Mouse (Mus musculus): Measurements from ENCODE around the gene Olfr157. TPM values are rescaled to one million over a fixed set of nuclear protein-coding genes. Genes with fewer than 3 reads are reported as not detected.
A peak's percentile ranks its signal among the peaks of the same experiment; 100 is the strongest.

The Olfr157 gene
- total and polyA plus RNA-seq, 2 experiments, result not detected

GRCm38 (mm10) chr4:43875160-43875918, 35.3 kb upstream of the Olfr157 start, which contains the start of gene Reck:
Reck (plus strand) TSS chr4:43875530.
- peak within 1 kb of the TSS; percentile 78 for H3K4me3 ChIP-seq (ENCODE audit: insufficient read depth, low read depth, low read length)
- DNase-seq (ENCODE audit: extremely low read depth, low read depth, low spot score), result peak; percentile 31
- no peaks in the 10 kb centered on the region for H3K79me2 ChIP-seq (ENCODE audit: control insufficient read depth, insufficient read depth, low read length)
- peaks cover 2% of the 10 kb centered on the region; the same call in 1 of the 2 replicates for H3K4me1 ChIP-seq (ENCODE audit: control insufficient read depth, insufficient read depth, low read length)
- no peaks in the 10 kb centered on the region for H3K27me3 ChIP-seq (ENCODE audit: control insufficient read depth, insufficient read depth, low read length)
- TF ChIP-seq POLR2A (IDR thresholded peaks at IDR 0.05; ENCODE audit: extremely low read depth, insufficient read depth, low read length) (no peak), CTCF (IDR thresholded peaks at IDR 0.05; ENCODE audit: low read depth, low read length) (no peak)
- WGBS, result 1% methylated on average over 73 of the region's 73 CpGs
- H3K9ac ChIP-seq (ENCODE audit: low read depth, low read length), result peak within 1 kb of the TSS; percentile 74
- no peaks in the 10 kb centered on the region for H3K36me3 ChIP-seq (ENCODE audit: control insufficient read depth, insufficient read depth, low read length)
- peak within 1 kb of the TSS; percentile 30 for H3K27ac ChIP-seq (replicated peaks; ENCODE audit: insufficient read depth, low read depth, low read length)

GRCm38 (mm10) chr4:43874501-43874900, 34.5 kb upstream of the Olfr157 start:
- TF ChIP-seq POLR2A (IDR thresholded peaks at IDR 0.05; ENCODE audit: extremely low read depth, insufficient read depth, low read length) (no peak), CTCF (IDR thresholded peaks at IDR 0.05; ENCODE audit: low read depth, low read length) (no peak)
- Histone ChIP-seq H3K27ac (replicated peaks; ENCODE audit: insufficient read depth, low read depth, low read length) (no peak overlapping the region), H3K9ac (ENCODE audit: low read depth, low read length) (no peak overlapping the region), H3K27me3 (ENCODE audit: control insufficient read depth, insufficient read depth, low read length) (no peaks in the 10 kb centered on the region), H3K4me1 (ENCODE audit: control insufficient read depth, insufficient read depth, low read length) (peaks cover 2% of the 10 kb centered on the region; the same call in 1 of the 2 replicates), H3K79me2 (ENCODE audit: control insufficient read depth, insufficient read depth, low read length) (no peaks in the 10 kb centered on the region), H3K4me3 (ENCODE audit: insufficient read depth, low read depth, low read length) (no peak overlapping the region), H3K36me3 (ENCODE audit: control insufficient read depth, insufficient read depth, low read length) (no peaks in the 10 kb centered on the region)
- 53% methylated on average over 7 of the region's 7 CpGs for WGBS
- no peak for DNase-seq (ENCODE audit: extremely low read depth, low read depth, low spot score)

GRCm38 (mm10) chr4:43869821-43870220, 29.8 kb upstream of the Olfr157 start:
- 90% methylated on average over 10 of the region's 10 CpGs for WGBS

GRCm38 (mm10) chr4:43863298-43863697, 23.3 kb upstream of the Olfr157 start:
- TF ChIP-seq CTCF (IDR thresholded peaks at IDR 0.05; ENCODE audit: low read depth, low read length) (no peak), POLR2A (IDR thresholded peaks at IDR 0.05; ENCODE audit: extremely low read depth, insufficient read depth, low read length) (no peak)
- Histone ChIP-seq H3K27me3 (ENCODE audit: control insufficient read depth, insufficient read depth, low read length) (no peaks in the 10 kb centered on the region), H3K4me3 (ENCODE audit: insufficient read depth, low read depth, low read length) (no peak overlapping the region), H3K27ac (replicated peaks; ENCODE audit: insufficient read depth, low read depth, low read length) (no peak overlapping the region), H3K4me1 (ENCODE audit: control insufficient read depth, insufficient read depth, low read length) (no peaks in the 10 kb centered on the region), H3K79me2 (ENCODE audit: control insufficient read depth, insufficient read depth, low read length) (no peaks in the 10 kb centered on the region), H3K9ac (ENCODE audit: low read depth, low read length) (no peak overlapping the region), H3K36me3 (ENCODE audit: control insufficient read depth, insufficient read depth, low read length) (no peaks in the 10 kb centered on the region)
- 56% methylated on average over 4 of the region's 4 CpGs for WGBS
- DNase-seq (ENCODE audit: extremely low read depth, low read depth, low spot score), result no peak

More at GRCm38 (mm10) chr4:43869821-43870220, 29.8 kb upstream of the Olfr157 start:
- no peaks in the 10 kb centered on the region for H3K27me3 ChIP-seq (ENCODE audit: control insufficient read depth, insufficient read depth, low read length)
- TF ChIP-seq POLR2A (IDR thresholded peaks at IDR 0.05; ENCODE audit: extremely low read depth, insufficient read depth, low read length) (no peak), CTCF (IDR thresholded peaks at IDR 0.05; ENCODE audit: low read depth, low read length) (no peak)
- no peaks in the 10 kb centered on the region for H3K4me1 ChIP-seq (ENCODE audit: control insufficient read depth, insufficient read depth, low read length)
- H3K9ac ChIP-seq (ENCODE audit: low read depth, low read length), result no peak overlapping the region
- no peak overlapping the region for H3K27ac ChIP-seq (replicated peaks; ENCODE audit: insufficient read depth, low read depth, low read length)
- no peaks in the 10 kb centered on the region for H3K79me2 ChIP-seq (ENCODE audit: control insufficient read depth, insufficient read depth, low read length)
- no peak for DNase-seq (ENCODE audit: extremely low read depth, low read depth, low spot score)
- no peaks in the 10 kb centered on the region for H3K36me3 ChIP-seq (ENCODE audit: control insufficient read depth, insufficient read depth, low read length)
- H3K4me3 ChIP-seq (ENCODE audit: insufficient read depth, low read depth, low read length), result no peak overlapping the region

GRCm38 (mm10) chr4:43860744-43861519, 20.9 kb upstream of the Olfr157 start:
- no peaks in the 10 kb centered on the region for H3K36me3 ChIP-seq (ENCODE audit: control insufficient read depth, insufficient read depth, low read length)
- WGBS, result 17% methylated on average over 14 of the region's 14 CpGs
- no peaks in the 10 kb centered on the region for H3K79me2 ChIP-seq (ENCODE audit: control insufficient read depth, insufficient read depth, low read length)
- TF ChIP-seq POLR2A (IDR thresholded peaks at IDR 0.05; ENCODE audit: extremely low read depth, insufficient read depth, low read length) (no peak), CTCF (IDR thresholded peaks at IDR 0.05; ENCODE audit: low read depth, low read length) (peak; percentile 92)
- no peaks in the 10 kb centered on the region for H3K4me1 ChIP-seq (ENCODE audit: control insufficient read depth, insufficient read depth, low read length)
- no peaks in the 10 kb centered on the region for H3K27me3 ChIP-seq (ENCODE audit: control insufficient read depth, insufficient read depth, low read length)
- no peak overlapping the region for H3K27ac ChIP-seq (replicated peaks; ENCODE audit: insufficient read depth, low read depth, low read length)
- H3K9ac ChIP-seq (ENCODE audit: low read depth, low read length), result no peak overlapping the region
- no peak overlapping the region for H3K4me3 ChIP-seq (ENCODE audit: insufficient read depth, low read depth, low read length)
- peak; percentile 43 for DNase-seq (ENCODE audit: extremely low read depth, low read depth, low spot score)

Measured in liver, adult 2 months (tissue).